In genomic region chr4:132312627-132313026, GRCm38 (mm10) we compare ENCODE assay signal across 23 mouse cellular contexts. TPM values are rescaled to one million over a fixed set of nuclear protein-coding genes. Genes with fewer than 3 reads are reported as not detected.
DNase-seq lines count a peak whose midpoint lies in the region; ATAC-seq and TF ChIP-seq lines count a peak whose summit lies in the region.
"Had no signal": no experiment of that assay in that cellular context is flagged by ENCODE, and none has a peak within 500 bp of the region (broad histone marks: within the 10 kb centered on the region; RNA-seq: fewer than 3 reads in every experiment).

No protein-coding gene starts in this region.

- peak overlapping the region; percentile 24; the same call in 1 of the 2 replicates for H3K27ac ChIP-seq in liver, embryonic 13.5 days
- no peak overlapping the region for H3K27ac ChIP-seq in liver, embryonic 11.5 days (ENCODE audit: low read depth, low read length)
- peak overlapping the region; percentile 44 for H3K27ac ChIP-seq in ES-Bruce4 (ENCODE audit: insufficient read depth, low read length)
- no peak overlapping the region for H3K27ac ChIP-seq in embryonic fibroblast, embryonic 13.5 days (ENCODE audit: insufficient read depth, low read length)
- no peak overlapping the region for H3K27ac ChIP-seq in kidney, embryonic 14.5 days (ENCODE audit: low read depth, low read length)
- H3K27ac ChIP-seq: embryonic facial prominence, embryonic 10.5 days; embryonic facial prominence, embryonic 12.5 days; forebrain, embryonic 10.5 days; forebrain, embryonic 12.5 days had no signal

- H3K4me3 ChIP-seq in liver, embryonic 13.5 days (replicated peaks), result no peak overlapping the region
- no peak overlapping the region for H3K4me3 ChIP-seq in liver, embryonic 11.5 days (ENCODE audit: low read depth, low read length)
- no peak overlapping the region for H3K4me3 ChIP-seq in ES-Bruce4 (ENCODE audit: low read depth, low read length)
- no peak overlapping the region for H3K4me3 ChIP-seq in embryonic fibroblast, embryonic 13.5 days (ENCODE audit: insufficient read depth, low read length)
- H3K4me3 ChIP-seq in kidney, embryonic 14.5 days (ENCODE audit: low read length), result no peak overlapping the region
- H3K4me3 ChIP-seq: embryonic facial prominence, embryonic 10.5 days; embryonic facial prominence, embryonic 12.5 days; erythroblast, embryonic 14.5 days; forebrain, embryonic 10.5 days; forebrain, embryonic 12.5 days had no signal

- intact Hi-C loops in heart, postnatal 14 days (cut with DNase I), result no loop called here

- no peak for ATAC-seq in liver, embryonic 13.5 days (ENCODE audit: low read depth)
- no peak for ATAC-seq in liver, embryonic 11.5 days (replicated peaks; ENCODE audit: low FRiP score)
- no peak for ATAC-seq in kidney, embryonic 14.5 days (ENCODE audit: low FRiP score, low TSS enrichment)
- ATAC-seq: activated CD4-positive, CD25-positive, alpha-beta regulatory T cell, adult 4 months; forebrain, embryonic 14.5 days; forebrain, embryonic 16.5 days; Patski had no signal

- H3K4me1 ChIP-seq in liver, embryonic 13.5 days (replicated peaks), result peaks cover 24% of the 10 kb centered on the region
- peaks cover 11% of the 10 kb centered on the region for H3K4me1 ChIP-seq in liver, embryonic 11.5 days (replicated peaks; ENCODE audit: control insufficient read depth, insufficient read depth, low read length)
- H3K4me1 ChIP-seq in ES-Bruce4 (ENCODE audit: control insufficient read depth, insufficient read depth, low read length), result no peaks in the 10 kb centered on the region
- H3K4me1 ChIP-seq in embryonic fibroblast, embryonic 13.5 days (ENCODE audit: control insufficient read depth, insufficient read depth, low read length), result no peaks in the 10 kb centered on the region
- 0 out of 2 replicates have a peak, but pooled peaks cover 4% of the 10 kb centered on the region for H3K4me1 ChIP-seq in kidney, embryonic 14.5 days (ENCODE audit: control insufficient read depth, insufficient read depth, low read length)

- no peak for TF ChIP-seq POLR2A in ES-Bruce4 (IDR thresholded peaks at IDR 0.05; ENCODE audit: insufficient read depth, low read length)
- TF ChIP-seq POLR2A in embryonic fibroblast, embryonic 13.5 days (IDR thresholded peaks at IDR 0.05; ENCODE audit: low read depth, low read length), result peak; percentile 33; the same call in 1 of the 2 replicates

- TF ChIP-seq CTCF in ES-Bruce4 (IDR thresholded peaks at IDR 0.05; ENCODE audit: low read depth, low read length), result no peak
- TF ChIP-seq CTCF in embryonic fibroblast, embryonic 13.5 days (IDR thresholded peaks at IDR 0.05; ENCODE audit: borderline replicate concordance, insufficient read depth, low read length), result no peak

- WGBS in liver, embryonic 13.5 days (ENCODE audit: insufficient replicate concordance), result 74% methylated on average over 5 of the region's 5 CpGs
- WGBS in liver, embryonic 11.5 days, result 80% methylated on average over 5 of the region's 5 CpGs
- 93% methylated on average over 5 of the region's 5 CpGs for WGBS in kidney, embryonic 14.5 days

- H3K9ac ChIP-seq in liver, embryonic 13.5 days, result no peak overlapping the region
- no peak overlapping the region for H3K9ac ChIP-seq in liver, embryonic 11.5 days (ENCODE audit: low read depth, low read length)
- H3K9ac ChIP-seq in ES-Bruce4 (ENCODE audit: low read depth, poor library complexity, severe bottlenecking), result no peak overlapping the region
- H3K9ac ChIP-seq in kidney, embryonic 14.5 days (ENCODE audit: low read depth, low read length), result no peak overlapping the region
- H3K9ac ChIP-seq: embryonic facial prominence, embryonic 12.5 days; forebrain, embryonic 12.5 days had no signal

- no peak overlapping the region for H3K4me2 ChIP-seq in liver, embryonic 13.5 days
- no peak overlapping the region for H3K4me2 ChIP-seq in liver, embryonic 11.5 days
- no peak overlapping the region for H3K4me2 ChIP-seq in kidney, embryonic 14.5 days (replicated peaks; ENCODE audit: low read depth, low read length)
- H3K4me2 ChIP-seq: embryonic facial prominence, embryonic 12.5 days; forebrain, embryonic 12.5 days had no signal

- DNase-seq in liver, embryonic 13.5 days, result no peak
- no peak for DNase-seq in liver, embryonic 11.5 days (ENCODE audit: low spot score)
- no peak for DNase-seq in adrenal gland, adult 8-10 months
- no peak for DNase-seq in heart, postnatal 14 days
- DNase-seq: adrenal gland, postnatal 10 days; adrenal gland, postnatal 25 days; cerebellum, adult 11 months; cerebellum, adult 18-20 months; cerebellum, adult 8-10 months; cerebellum, adult 9-11 months; cerebellum, postnatal 14 days had no signal

- H3K9me3 ChIP-seq in liver, embryonic 13.5 days (replicated peaks), result no peaks in the 10 kb centered on the region
- no peaks in the 10 kb centered on the region for H3K9me3 ChIP-seq in liver, embryonic 11.5 days (ENCODE audit: control insufficient read depth, low read length)
- no peaks in the 10 kb centered on the region for H3K9me3 ChIP-seq in ES-Bruce4 (replicated peaks; ENCODE audit: control insufficient read depth, insufficient read depth, low read length, poor library complexity, severe bottlenecking)
- H3K9me3 ChIP-seq in kidney, embryonic 14.5 days (ENCODE audit: control insufficient read depth, low read length), result no peaks in the 10 kb centered on the region
- H3K9me3 ChIP-seq: embryonic facial prominence, embryonic 10.5 days; embryonic facial prominence, embryonic 12.5 days; forebrain, embryonic 10.5 days; forebrain, embryonic 12.5 days had no signal

- H3K36me3 ChIP-seq in liver, embryonic 13.5 days, result peaks cover 62% of the 10 kb centered on the region
- peaks cover 30% of the 10 kb centered on the region for H3K36me3 ChIP-seq in liver, embryonic 11.5 days (ENCODE audit: control insufficient read depth, insufficient read depth, low read length)
- peaks cover 35% of the 10 kb centered on the region for H3K36me3 ChIP-seq in ES-Bruce4 (ENCODE audit: control insufficient read depth, insufficient read depth, low read length, poor library complexity, severe bottlenecking)
- H3K36me3 ChIP-seq in kidney, embryonic 14.5 days (ENCODE audit: control insufficient read depth, insufficient read depth, low read length), result peaks cover 51% of the 10 kb centered on the region

- no peaks in the 10 kb centered on the region for H3K27me3 ChIP-seq in liver, embryonic 13.5 days
- H3K27me3 ChIP-seq in liver, embryonic 11.5 days (replicated peaks; ENCODE audit: control insufficient read depth, insufficient read depth, low read length), result no peaks in the 10 kb centered on the region
- no peaks in the 10 kb centered on the region for H3K27me3 ChIP-seq in ES-Bruce4 (ENCODE audit: control insufficient read depth, insufficient read depth, low read length, poor library complexity, severe bottlenecking)
- H3K27me3 ChIP-seq in kidney, embryonic 14.5 days (ENCODE audit: control insufficient read depth, insufficient read depth, low read length), result no peaks in the 10 kb centered on the region
- H3K27me3 ChIP-seq: embryonic facial prominence, embryonic 12.5 days; forebrain, embryonic 12.5 days; Patski had no signal

- no peak for TF ChIP-seq EP300 in ES-Bruce4 (IDR thresholded peaks at IDR 0.05; ENCODE audit: insufficient read depth, low read depth, low read length)

RNA-seq across cellular contexts. Expression of gene Rab42, which starts 9.4 kb away (rescaled TPM):
- polyA plus RNA-seq in liver, embryonic 13.5 days (2015; fragmentation: Nextera tagmentation; extraction: Ambion mirVana), result 0.44 and 1.2 TPM in 2 replicates
- 0.75 and 1.5 TPM in 2 replicates for polyA plus RNA-seq in liver, embryonic 11.5 days (2014; fragmentation: Nextera tagmentation; extraction: Ambion mirVana)
- 0.90 TPM in 1 of 2 replicates, not detected in the other for polyA plus RNA-seq in ES-Bruce4 (2011; ENCODE audit: insufficient read depth, insufficient read length, low read depth, missing spikeins)
- polyA plus RNA-seq in embryonic fibroblast, embryonic 13.5 days (2011; ENCODE audit: insufficient read length, low read depth, missing spikeins), result 0.67 TPM in 1 of 2 replicates, not detected in the other
- 1 to 10 TPM; 2.6 to 5.1 (median 3.9) TPM for total RNA-seq in adrenal gland, adult 8-10 months (2022)
- 2.4 and 3.5 TPM in 2 replicates for polyA plus RNA-seq in kidney, embryonic 14.5 days (2014; fragmentation: Nextera tagmentation; extraction: Ambion mirVana)
- under 1 TPM; 0.39 to 0.76 TPM for total RNA-seq in heart, postnatal 14 days (2021)
- polyA plus RNA-seq: activated CD4-positive, CD25-positive, alpha-beta regulatory T cell, adult 4 months; Patski had no signal

RNA-seq across cellular contexts. Expression of gene Trnau1ap, which starts 16.7 kb away (rescaled TPM):
- 43.1 and 45.3 TPM in 2 replicates for polyA plus RNA-seq in liver, embryonic 13.5 days (2015; fragmentation: Nextera tagmentation; extraction: Ambion mirVana)
- polyA plus RNA-seq in liver, embryonic 11.5 days (2014; fragmentation: Nextera tagmentation; extraction: Ambion mirVana), result 80.1 and 89.3 TPM in 2 replicates
- 35.2 and 36.1 TPM in 2 replicates for polyA plus RNA-seq in ES-Bruce4 (2011; ENCODE audit: insufficient read depth, insufficient read length, low read depth, missing spikeins)
- polyA plus RNA-seq in embryonic fibroblast, embryonic 13.5 days (2011; ENCODE audit: insufficient read length, low read depth, missing spikeins), result 29.6 and 33.5 TPM in 2 replicates
- total RNA-seq in adrenal gland, adult 8-10 months (2022), result 10 to 100 TPM; 29.4 to 44.1 (median 41.8) TPM
- polyA plus RNA-seq in kidney, embryonic 14.5 days (2014; fragmentation: Nextera tagmentation; extraction: Ambion mirVana), result 79.5 and 86.2 TPM in 2 replicates
- 10 to 100 TPM; 21.6 to 24.6 TPM for total RNA-seq in heart, postnatal 14 days (2021)

RNA-seq across cellular contexts. Expression of gene Taf12, which starts 38.5 kb away (rescaled TPM):
- polyA plus RNA-seq in liver, embryonic 13.5 days (2015; fragmentation: Nextera tagmentation; extraction: Ambion mirVana), result 53.3 and 62.2 TPM in 2 replicates
- polyA plus RNA-seq in liver, embryonic 11.5 days (2014; fragmentation: Nextera tagmentation; extraction: Ambion mirVana), result 80.2 and 83.8 TPM in 2 replicates
- 34.3 and 35.2 TPM in 2 replicates for polyA plus RNA-seq in ES-Bruce4 (2011; ENCODE audit: insufficient read depth, insufficient read length, low read depth, missing spikeins)
- polyA plus RNA-seq in embryonic fibroblast, embryonic 13.5 days (2011; ENCODE audit: insufficient read length, low read depth, missing spikeins), result 36.5 and 38.3 TPM in 2 replicates
- total RNA-seq in adrenal gland, adult 8-10 months (2022), result 10 to 100 TPM; 25.6 to 33.0 (median 29.5) TPM
- 42.7 and 46.6 TPM in 2 replicates for polyA plus RNA-seq in kidney, embryonic 14.5 days (2014; fragmentation: Nextera tagmentation; extraction: Ambion mirVana)
- 10 to 100 TPM; 25.8 to 27.7 TPM for total RNA-seq in heart, postnatal 14 days (2021)

RNA-seq across cellular contexts. Expression of gene Rcc1, which starts 40.8 kb away (rescaled TPM):
- 79.4 and 80.2 TPM in 2 replicates for polyA plus RNA-seq in liver, embryonic 13.5 days (2015; fragmentation: Nextera tagmentation; extraction: Ambion mirVana)
- polyA plus RNA-seq in liver, embryonic 11.5 days (2014; fragmentation: Nextera tagmentation; extraction: Ambion mirVana), result 99.8 and 105 TPM in 2 replicates
- 78.8 and 83.1 TPM in 2 replicates for polyA plus RNA-seq in ES-Bruce4 (2011; ENCODE audit: insufficient read depth, insufficient read length, low read depth, missing spikeins)
- 33.6 and 34.4 TPM in 2 replicates for polyA plus RNA-seq in embryonic fibroblast, embryonic 13.5 days (2011; ENCODE audit: insufficient read length, low read depth, missing spikeins)
- 10 to 100 TPM; 12.7 to 18.0 (median 15.7) TPM for total RNA-seq in adrenal gland, adult 8-10 months (2022)
- 63.6 and 66.2 TPM in 2 replicates for polyA plus RNA-seq in kidney, embryonic 14.5 days (2014; fragmentation: Nextera tagmentation; extraction: Ambion mirVana)
- total RNA-seq in heart, postnatal 14 days (2021), result 10 to 100 TPM in 1 of 2 experiments, 1 to 10 TPM in 1; 9.5 to 13.3 TPM

RNA-seq across cellular contexts. Expression of gene Gmeb1, which starts 51.2 kb away (rescaled TPM):
- polyA plus RNA-seq in liver, embryonic 13.5 days (2015; fragmentation: Nextera tagmentation; extraction: Ambion mirVana), result 16.9 and 17.3 TPM in 2 replicates
- 25.4 and 26.8 TPM in 2 replicates for polyA plus RNA-seq in liver, embryonic 11.5 days (2014; fragmentation: Nextera tagmentation; extraction: Ambion mirVana)
- polyA plus RNA-seq in ES-Bruce4 (2011; ENCODE audit: insufficient read depth, insufficient read length, low read depth, missing spikeins), result 23.8 and 25.9 TPM in 2 replicates
- polyA plus RNA-seq in embryonic fibroblast, embryonic 13.5 days (2011; ENCODE audit: insufficient read length, low read depth, missing spikeins), result 16.8 and 20.9 TPM in 2 replicates
- total RNA-seq in adrenal gland, adult 8-10 months (2022), result 10 to 100 TPM; 16.3 to 24.8 (median 19.3) TPM
- polyA plus RNA-seq in kidney, embryonic 14.5 days (2014; fragmentation: Nextera tagmentation; extraction: Ambion mirVana), result 29.7 and 41.0 TPM in 2 replicates
- total RNA-seq in heart, postnatal 14 days (2021), result 10 to 100 TPM; 12.7 to 13.9 TPM

Comparison
In these comparisons a context has a peak if more than half of its experiments do, and no peak if none do; other contexts are left out.
1. H3K27ac ChIP-seq: peak in liver, embryonic 13.5 days (single experiment) and ES-Bruce4 (single experiment); none in liver, embryonic 11.5 days (single experiment), embryonic fibroblast, embryonic 13.5 days (single experiment) and kidney, embryonic 14.5 days (single experiment).